Mouse (Mus musculus) left cerebral cortex, adult 9 months (tissue): Measurements from ENCODE around the gene Gm8165.
"Not testable (repeated sequence)": the region's sequence is repeated elsewhere in the genome, so short reads cannot be mapped to it uniquely, and the experiment has no call there.

Source experiments
- DNase-seq, 2 experiments: peaks; one replicate each; pipeline ENCODE4 v3.0.0; 2022; ENCODE audit warnings: low spot score in 2 of 2

Gm8165 gene

GRCm38 (mm10) chr14:43677099-43677498, at the start of gene Gm8165:
TSS of gene Gm8165 (minus strand) at chr14:43677199.
- not testable (repeated sequence) for DNase-seq

DNA sequence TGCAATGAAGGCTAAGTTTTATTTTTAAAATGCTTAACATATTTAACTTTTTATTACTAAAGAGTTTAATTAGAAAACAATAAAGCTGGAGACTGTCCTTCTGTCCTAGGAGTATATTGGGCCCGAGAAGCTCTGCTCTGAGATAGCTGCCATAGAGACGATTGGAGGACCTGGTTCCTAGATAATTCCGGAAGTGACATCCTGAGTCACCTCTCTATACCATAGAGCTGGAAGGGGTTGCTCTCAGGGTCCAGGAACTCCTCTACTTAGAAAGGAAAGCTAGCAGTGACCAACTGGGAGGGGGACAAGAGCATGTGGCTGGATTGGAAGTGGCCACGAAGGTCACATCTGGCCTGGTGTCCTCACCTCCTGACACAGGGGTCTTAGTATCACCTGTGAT, 20.6 kb upstream of the Gm8165 start, which contains the start of gene Gm7324:
Gene Gm7324, plus strand, starts transcription at position 208 of the 400 bp plus-strand sequence.
- DNase-seq, result not testable (repeated sequence)
